Mouse (Mus musculus) bone marrow, adult 2 months (tissue): ENCODE measurements around the gene Car11. TPM values are rescaled to one million over a fixed set of nuclear protein-coding genes. Genes with fewer than 3 reads are reported as not detected.

Experiments
- H3K27ac ChIP-seq: fragments of 200-500 bp; 2 replicates; pipeline ENCODE4 v1.5.1; 2012; ENCODE audit warnings: low read depth, mild to moderate bottlenecking, control low read depth, inconsistent platforms, low read length; ENCODE audit not compliant: control insufficient read depth, poor library complexity, insufficient read depth
- H3K4me1 ChIP-seq: fragments of 200-500 bp; 2 replicates; pipeline ENCODE4 v1.6.1; 2011; ENCODE audit warnings: low read length; ENCODE audit not compliant: control insufficient read depth, insufficient read depth
- H3K4me3 ChIP-seq: fragments of 200-500 bp; replicated peaks from 2 replicates; pipeline ENCODE3; 2011; ENCODE audit warnings: mild to moderate bottlenecking, low read depth, low read length, control low read depth; ENCODE audit not compliant: control insufficient read depth
- CTCF ChIP-seq: fragments of 200-500 bp; IDR thresholded peaks from 2 replicates; pipeline ENCODE4 v1.5.1; 2011; ENCODE audit warnings: low read length, control low read depth; ENCODE audit not compliant: control insufficient read depth, insufficient read depth
- POLR2A ChIP-seq: fragments of 200-500 bp; IDR thresholded peaks from 2 replicates; pipeline ENCODE4 v1.6.1; 2011; ENCODE audit warnings: low read depth, mild to moderate bottlenecking, control low read depth, low read length, borderline replicate concordance; ENCODE audit not compliant: control insufficient read depth
- WGBS: fragments of 180-500 bp; shearing (Covaris S2); methylation state at CpG from one replicate; pipeline ENCODE4 v1.1.7; 2018; 5-methylcytosine and 5-hydroxymethylcytosine counted together
- polyA plus RNA-seq: library from polyadenylated mRNA; stranded (reverse); fragments of >200 nt; gene quantifications from 2 replicates; pipeline ENCODE4 v1.2.4, GENCODE M21; 2011; ENCODE audit warnings: low replicate concordance; ENCODE audit not compliant: missing spikeins, insufficient read depth, insufficient read length

The Car11 gene
- polyA plus RNA-seq, 1 experiment: 4.4 TPM

- TF ChIP-seq CTCF (no peak), POLR2A (no peak)
- H3K4me1 ChIP-seq: no peaks in the 10 kb centered on the region
- H3K27ac ChIP-seq: no peak overlapping the region
- 53% methylated on average over 7 of the region's 7 CpGs for WGBS
- H3K4me3 ChIP-seq: no peak overlapping the region
Observed at GRCm38 (mm10) chr7:45748110-45748509, 48.5 kb downstream of the Car11 start.

- TF ChIP-seq CTCF: no peak
- Histone ChIP-seq H3K4me1 (no peaks in the 10 kb centered on the region), H3K27ac (no peak overlapping the region), H3K4me3 (no peak overlapping the region)
- WGBS: 36% methylated on average over 10 of the region's 10 CpGs
Observed at GRCm38 (mm10) chr7:45749401-45749800, 49.8 kb downstream of the Car11 start.

- Histone ChIP-seq H3K4me3 (no peak overlapping the region), H3K4me1 (no peaks in the 10 kb centered on the region), H3K27ac (no peak overlapping the region)
- TF ChIP-seq CTCF: no peak
- TF ChIP-seq POLR2A: no peak
- WGBS: 88% methylated on average over 9 of the region's 9 CpGs
Observed at GRCm38 (mm10) chr7:45750162-45750561, 50.5 kb downstream of the Car11 start.

Other genes starting within 250 kb of the Car11 start
- 2,067 and 2,131 TPM in 2 replicates for gene Ftl1, start 240.0 kb upstream of the Car11 start, polyA plus RNA-seq
- 71.8 and 143 TPM in 2 replicates for gene Bax, start 232.9 kb upstream of the Car11 start, polyA plus RNA-seq
- gene Tulp2, start 218.0 kb upstream of the Car11 start, polyA plus RNA-seq: 1.3 TPM in 1 of 2 replicates, not detected in the other
- not detected in 2 replicates for gene Gm45808, start 213.0 kb upstream of the Car11 start, polyA plus RNA-seq
- gene Dhdh, start 211.0 kb upstream of the Car11 start, polyA plus RNA-seq: 2.7 and 4.8 TPM in 2 replicates
- gene Nucb1, start 189.4 kb upstream of the Car11 start, polyA plus RNA-seq: 69.3 and 71.9 TPM in 2 replicates
- gene Ppp1r15a, start 173.6 kb upstream of the Car11 start, polyA plus RNA-seq: 356 and 801 TPM in 2 replicates
- 2.1 and 8.9 TPM in 2 replicates for gene Plekha4, start 173.5 kb upstream of the Car11 start, polyA plus RNA-seq
- gene Hsd17b14, start 144.9 kb upstream of the Car11 start, polyA plus RNA-seq: 5.7 TPM in 1 of 2 replicates, not detected in the other
- gene Bcat2, start 129.7 kb upstream of the Car11 start, polyA plus RNA-seq: 35.7 and 58.4 TPM in 2 replicates
- not detected in 2 replicates for gene Fgf21, start 84.4 kb upstream of the Car11 start, polyA plus RNA-seq
- not detected in 2 replicates for gene Fut1, start 82.6 kb upstream of the Car11 start, polyA plus RNA-seq
- 1.1 TPM in 1 of 2 replicates, not detected in the other for gene Izumo1, start 78.0 kb upstream of the Car11 start, polyA plus RNA-seq
- gene Rasip1, start 72.4 kb upstream of the Car11 start, polyA plus RNA-seq: 5.9 and 6.0 TPM in 2 replicates
- 1.00 TPM in 1 of 2 replicates, not detected in the other for gene Mamstr, start 59.9 kb upstream of the Car11 start, polyA plus RNA-seq
- not detected in 2 replicates for gene Fut2, start 33.4 kb upstream of the Car11 start, polyA plus RNA-seq
- gene Ntn5, start 15.8 kb upstream of the Car11 start, polyA plus RNA-seq: not detected in 2 replicates
- gene Sec1, start 5.4 kb upstream of the Car11 start, polyA plus RNA-seq: not detected in 2 replicates
- 8.6 and 19.3 TPM in 2 replicates for gene Dbp, start 5.2 kb downstream of the Car11 start, polyA plus RNA-seq
- gene Rpl18, start 15.6 kb downstream of the Car11 start, polyA plus RNA-seq: 845 and 916 TPM in 2 replicates
- gene Sphk2, start 18.2 kb downstream of the Car11 start, polyA plus RNA-seq: 12.9 and 24.4 TPM in 2 replicates
- 1.1 TPM in 1 of 2 replicates, not detected in the other for gene Fam83e, start 21.4 kb downstream of the Car11 start, polyA plus RNA-seq
- not detected in 2 replicates for gene Spaca4, start 26.0 kb downstream of the Car11 start, polyA plus RNA-seq
- gene Lmtk3, start 83.9 kb downstream of the Car11 start, polyA plus RNA-seq: not detected in 2 replicates
- gene Sult2b1, start 84.8 kb downstream of the Car11 start, polyA plus RNA-seq: 2.4 TPM in 1 of 2 replicates, not detected in the other
- gene Cyth2, start 114.7 kb downstream of the Car11 start, polyA plus RNA-seq: 30.7 and 64.7 TPM in 2 replicates
- gene Kcnj14, start 124.9 kb downstream of the Car11 start, polyA plus RNA-seq: 2.6 TPM in 1 of 2 replicates, not detected in the other
- 6.9 and 13.9 TPM in 2 replicates for gene Grwd1, start 131.1 kb downstream of the Car11 start, polyA plus RNA-seq
- 47.0 and 69.2 TPM in 2 replicates for gene Kdelr1, start 172.9 kb downstream of the Car11 start, polyA plus RNA-seq
- gene Grin2d, start 178.5 kb downstream of the Car11 start, polyA plus RNA-seq: 0.97 and 2.5 TPM in 2 replicates
- gene Syngr4, start 196.9 kb downstream of the Car11 start, polyA plus RNA-seq: not detected in 2 replicates
- 3.6 and 9.6 TPM in 2 replicates for gene Tmem143, start 197.1 kb downstream of the Car11 start, polyA plus RNA-seq
- gene Emp3, start 221.6 kb downstream of the Car11 start, polyA plus RNA-seq: 53.4 and 121 TPM in 2 replicates
- gene Ccdc114, start 224.2 kb downstream of the Car11 start, polyA plus RNA-seq: 1.7 and 5.7 TPM in 2 replicates